ENCODE assay signal across 16 mouse cellular contexts in genomic region chr4:154480544-154481260, GRCm38 (mm10).
DNase-seq lines count a peak whose midpoint lies in the region; ATAC-seq and TF ChIP-seq lines count a peak whose summit lies in the region.
"Had no signal": no experiment of that assay in that cellular context is flagged by ENCODE, and none has a peak within 500 bp of the region (broad histone marks: within the 10 kb centered on the region; RNA-seq: fewer than 3 reads in every experiment).

No protein-coding gene starts in this region.

- 0 out of 2 replicates have a peak, but pooled peaks have one; percentile 15 for ATAC-seq in heart, embryonic 15.5 days (replicated peaks; ENCODE audit: insufficient number of reproducible peaks, insufficient read depth, low FRiP score, low read depth)
- ATAC-seq in kidney, postnatal 0 days (replicated peaks; ENCODE audit: low FRiP score, low read depth): no peak
- no peak for ATAC-seq in limb, embryonic 13.5 days (ENCODE audit: low FRiP score, low read depth)

- no peaks in the 10 kb centered on the region for H3K9me3 ChIP-seq in heart, embryonic 15.5 days (replicated peaks)
- H3K9me3 ChIP-seq in kidney, postnatal 0 days (replicated peaks; ENCODE audit: low read length): no peaks in the 10 kb centered on the region
- H3K9me3 ChIP-seq in limb, embryonic 13.5 days: no peaks in the 10 kb centered on the region
- H3K9me3 ChIP-seq: forebrain, embryonic 12.5 days; hindbrain, embryonic 15.5 days; liver, embryonic 15.5 days; neural tube, embryonic 12.5 days had no signal

- WGBS in heart, embryonic 15.5 days: 32% methylated on average over 9 of the region's 9 CpGs
- 61% methylated on average over 9 of the region's 9 CpGs for WGBS in kidney, postnatal 0 days
- WGBS in limb, embryonic 13.5 days: 49% methylated on average over 9 of the region's 9 CpGs
- WGBS in thymus, adult 2 months: 94% methylated on average over 9 of the region's 9 CpGs

- no peak for TF ChIP-seq POLR2A in thymus, adult 2 months (IDR thresholded peaks at IDR 0.05; ENCODE audit: control insufficient read depth, extremely low read depth, insufficient read depth, low read length, poor library complexity)

- peaks cover 53% of the 10 kb centered on the region for H3K4me1 ChIP-seq in heart, embryonic 15.5 days (replicated peaks)
- peaks cover 36% of the 10 kb centered on the region for H3K4me1 ChIP-seq in kidney, postnatal 0 days (replicated peaks; ENCODE audit: insufficient read depth, low read length)
- H3K4me1 ChIP-seq in limb, embryonic 13.5 days: peaks cover 81% of the 10 kb centered on the region
- H3K4me1 ChIP-seq in thymus, adult 2 months (replicated peaks; ENCODE audit: control insufficient read depth, insufficient read depth, low read length): no peaks in the 10 kb centered on the region

- no peak for DNase-seq in heart, adult 9 months (ENCODE audit: low spot score in 2 of 2)
- DNase-seq in kidney, postnatal 0 days (ENCODE audit: low spot score): no peak
- DNase-seq in kidney, postnatal 10 days: no peak
- peak; percentile 39 to 71 for DNase-seq in lung, postnatal 4 days
- no peak for DNase-seq in thymus, adult 2 months
- DNase-seq: cerebellum, adult 11 months; cerebellum, postnatal 25 days; gastrocnemius, postnatal 36 days; right cerebral cortex, postnatal 4 days had no signal

- no peaks in the 10 kb centered on the region for H3K36me3 ChIP-seq in heart, embryonic 15.5 days
- no peaks in the 10 kb centered on the region for H3K36me3 ChIP-seq in kidney, postnatal 0 days (ENCODE audit: insufficient read depth, low read length)
- H3K36me3 ChIP-seq in limb, embryonic 13.5 days: no peaks in the 10 kb centered on the region
- H3K36me3 ChIP-seq in thymus, adult 2 months (ENCODE audit: control insufficient read depth, insufficient read depth, low read length): no peaks in the 10 kb centered on the region
- H3K36me3 ChIP-seq: forebrain, embryonic 12.5 days; G1E; hindbrain, embryonic 15.5 days; liver, embryonic 15.5 days; neural tube, embryonic 12.5 days had no signal

- H3K4me3 ChIP-seq in heart, embryonic 15.5 days: no peak overlapping the region
- no peak overlapping the region for H3K4me3 ChIP-seq in kidney, postnatal 0 days (replicated peaks; ENCODE audit: low read depth, low read length)
- H3K4me3 ChIP-seq in limb, embryonic 13.5 days: no peak overlapping the region
- no peak overlapping the region for H3K4me3 ChIP-seq in thymus, adult 2 months (ENCODE audit: control insufficient read depth, insufficient read depth, low read length)
- H3K4me3 ChIP-seq: forebrain, embryonic 12.5 days; hindbrain, embryonic 15.5 days; liver, embryonic 15.5 days; neural tube, embryonic 12.5 days had no signal

- no peak overlapping the region for H3K9ac ChIP-seq in heart, embryonic 15.5 days
- no peak overlapping the region for H3K9ac ChIP-seq in kidney, postnatal 0 days (ENCODE audit: low read depth, low read length)
- H3K9ac ChIP-seq in limb, embryonic 13.5 days: no peak overlapping the region
- H3K9ac ChIP-seq: forebrain, embryonic 12.5 days; hindbrain, embryonic 15.5 days; liver, embryonic 15.5 days; neural tube, embryonic 12.5 days had no signal

- no peak for TF ChIP-seq CTCF in kidney, postnatal 0 days (IDR thresholded peaks at IDR 0.05; ENCODE audit: low read depth)
- TF ChIP-seq CTCF in thymus, adult 2 months (IDR thresholded peaks at IDR 0.05; ENCODE audit: borderline replicate concordance, control insufficient read depth, extremely low read depth, insufficient read depth, low read length, poor library complexity): no peak

- H3K27me3 ChIP-seq in heart, embryonic 15.5 days: peaks cover 4% of the 10 kb centered on the region; the same call in 1 of the 2 replicates
- 0 out of 2 replicates have a peak, but pooled peaks cover 9% of the 10 kb centered on the region for H3K27me3 ChIP-seq in kidney, postnatal 0 days (ENCODE audit: insufficient read depth, low read length)
- peaks cover 10% of the 10 kb centered on the region; the same call in 1 of the 2 replicates for H3K27me3 ChIP-seq in limb, embryonic 13.5 days
- no peaks in the 10 kb centered on the region for H3K27me3 ChIP-seq in thymus, adult 2 months (ENCODE audit: control insufficient read depth, insufficient read depth, low read length)
- H3K27me3 ChIP-seq: liver, embryonic 15.5 days had no signal

- no peak overlapping the region for H3K4me2 ChIP-seq in heart, embryonic 15.5 days
- no peak overlapping the region for H3K4me2 ChIP-seq in kidney, postnatal 0 days (ENCODE audit: low read length)
- H3K4me2 ChIP-seq in limb, embryonic 13.5 days (replicated peaks): no peak overlapping the region
- H3K4me2 ChIP-seq: forebrain, embryonic 12.5 days; hindbrain, embryonic 15.5 days; liver, embryonic 15.5 days; neural tube, embryonic 12.5 days had no signal

- H3K27ac ChIP-seq in heart, embryonic 15.5 days: peak overlapping the region; percentile 38
- peak overlapping the region; percentile 85; the same call in 1 of the 2 replicates for H3K27ac ChIP-seq in kidney, postnatal 0 days
- H3K27ac ChIP-seq in limb, embryonic 13.5 days: peak overlapping the region; percentile 44; the same call in 1 of the 2 replicates
- H3K27ac ChIP-seq in thymus, adult 2 months (ENCODE audit: control insufficient read depth, insufficient read depth, low read length): no peak overlapping the region
- H3K27ac ChIP-seq: forebrain, embryonic 12.5 days; hindbrain, embryonic 15.5 days; liver, embryonic 15.5 days; neural tube, embryonic 12.5 days had no signal

Comparison
In these comparisons a context has a peak if more than half of its experiments do, and no peak if none do; other contexts are left out.
1. DNase-seq: peak in lung, postnatal 4 days (2 of 2); none in heart, adult 9 months (0 of 2), kidney, postnatal 0 days (single experiment), kidney, postnatal 10 days (single experiment) and thymus, adult 2 months (single experiment).